In the genomic region with DNA sequence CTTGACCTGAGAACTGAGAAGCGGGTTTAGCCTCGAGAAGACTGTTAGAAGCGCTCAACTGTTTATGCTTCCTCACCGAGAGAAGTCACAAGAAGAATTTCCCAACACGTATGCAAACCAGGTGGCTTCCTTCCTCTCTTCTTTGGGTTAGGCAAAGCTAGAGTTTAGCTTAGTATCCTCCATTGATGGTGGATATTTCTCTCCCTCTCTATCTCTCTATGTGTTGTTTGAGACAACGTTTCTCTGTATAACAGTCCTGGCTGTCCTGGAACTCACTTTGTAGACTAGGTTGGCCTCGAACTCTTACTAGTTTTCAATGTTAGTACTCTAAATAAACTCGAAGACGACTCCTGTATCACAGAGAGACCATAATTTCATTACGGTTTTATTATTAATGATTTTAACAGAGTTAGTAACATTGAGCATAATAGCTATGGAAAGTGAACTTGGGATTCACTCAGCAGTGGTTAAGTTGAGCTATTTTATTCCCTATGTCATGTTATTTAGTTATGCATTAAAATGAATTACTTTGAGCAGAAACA, we compare ENCODE assay signal across 8 mouse cellular contexts. TPM values are rescaled to one million over a fixed set of nuclear protein-coding genes. Genes with fewer than 3 reads are reported as not detected.
DNase-seq lines count a peak whose midpoint lies in the region; ATAC-seq and TF ChIP-seq lines count a peak whose summit lies in the region.

No protein-coding gene starts in this region.

- TF ChIP-seq POLR2A in cortical plate, adult 2 months (IDR thresholded peaks at IDR 0.05; ENCODE audit: extremely low read depth, insufficient read depth, low read length), result no peak

- no peak for DNase-seq in kidney, postnatal 0 days (ENCODE audit: low spot score)
- no peak for DNase-seq in kidney, adult 18-20 months
- no peak for DNase-seq in urinary bladder, adult 2 months (ENCODE audit: low spot score)
- no peak for DNase-seq in urinary bladder, postnatal 14 days (ENCODE audit: low spot score)
- no peak for DNase-seq in thymus, adult 18-20 months

- H3K27me3 ChIP-seq in kidney, postnatal 0 days (ENCODE audit: insufficient read depth, low read length), result no peaks in the 10 kb centered on the region
- H3K27me3 ChIP-seq in hindbrain, embryonic 16.5 days (replicated peaks; ENCODE audit: control insufficient read depth, insufficient read depth, low read length), result no peaks in the 10 kb centered on the region
- no peaks in the 10 kb centered on the region for H3K27me3 ChIP-seq in midbrain, embryonic 15.5 days (replicated peaks)

- no peaks in the 10 kb centered on the region for H3K36me3 ChIP-seq in kidney, postnatal 0 days (ENCODE audit: insufficient read depth, low read length)
- H3K36me3 ChIP-seq in hindbrain, embryonic 16.5 days (ENCODE audit: control insufficient read depth, insufficient read depth, low read length), result no peaks in the 10 kb centered on the region
- no peaks in the 10 kb centered on the region for H3K36me3 ChIP-seq in midbrain, embryonic 15.5 days (replicated peaks)

- H3K4me3 ChIP-seq in kidney, postnatal 0 days (replicated peaks; ENCODE audit: low read depth, low read length), result peak overlapping the region; percentile 90
- peak overlapping the region; percentile 58 for H3K4me3 ChIP-seq in cortical plate, adult 2 months (ENCODE audit: insufficient read depth, low read length)
- H3K4me3 ChIP-seq in hindbrain, embryonic 16.5 days (ENCODE audit: low read length), result peak overlapping the region; percentile 68
- H3K4me3 ChIP-seq in midbrain, embryonic 15.5 days, result peak overlapping the region; percentile 82

- H3K4me2 ChIP-seq in kidney, postnatal 0 days (ENCODE audit: low read length), result peak overlapping the region; percentile 92
- H3K4me2 ChIP-seq in hindbrain, embryonic 16.5 days (ENCODE audit: low read length), result peak overlapping the region; percentile 86
- H3K4me2 ChIP-seq in midbrain, embryonic 15.5 days, result peak overlapping the region; percentile 55

- 0 out of 2 replicates have a peak, but pooled peaks have one; percentile 1 for TF ChIP-seq CTCF in kidney, postnatal 0 days (IDR thresholded peaks at IDR 0.05; ENCODE audit: low read depth)
- no peak for TF ChIP-seq CTCF in cortical plate, adult 2 months (IDR thresholded peaks at IDR 0.05; ENCODE audit: extremely low read depth, insufficient read depth, low read length)

- H3K27ac ChIP-seq in kidney, postnatal 0 days, result no peak overlapping the region
- H3K27ac ChIP-seq in cortical plate, adult 2 months (ENCODE audit: insufficient read depth, low read length), result no peak overlapping the region
- H3K27ac ChIP-seq in hindbrain, embryonic 16.5 days (ENCODE audit: low read depth, low read length), result peak overlapping the region; percentile 93
- H3K27ac ChIP-seq in midbrain, embryonic 15.5 days, result peak overlapping the region; percentile 92

- H3K4me1 ChIP-seq in kidney, postnatal 0 days (replicated peaks; ENCODE audit: insufficient read depth, low read length), result no peaks in the 10 kb centered on the region
- no peaks in the 10 kb centered on the region; the same call in 1 of the 2 replicates for H3K4me1 ChIP-seq in cortical plate, adult 2 months (ENCODE audit: control insufficient read depth, insufficient read depth, low read length)
- peaks cover 20% of the 10 kb centered on the region for H3K4me1 ChIP-seq in hindbrain, embryonic 16.5 days (ENCODE audit: control insufficient read depth, insufficient read depth, low read depth, low read length)
- peaks cover 27% of the 10 kb centered on the region for H3K4me1 ChIP-seq in midbrain, embryonic 15.5 days

- WGBS in kidney, postnatal 0 days, result 27% methylated on average over 10 of the region's 10 CpGs
- WGBS in hindbrain, embryonic 16.5 days, result 28% methylated on average over 10 of the region's 10 CpGs
- WGBS in midbrain, embryonic 15.5 days, result 29% methylated on average over 10 of the region's 10 CpGs

- H3K9ac ChIP-seq in kidney, postnatal 0 days (ENCODE audit: low read depth, low read length), result no peak overlapping the region
- H3K9ac ChIP-seq in hindbrain, embryonic 16.5 days (ENCODE audit: low read depth, low read length), result peak overlapping the region; percentile 96
- peak overlapping the region; percentile 77 for H3K9ac ChIP-seq in midbrain, embryonic 15.5 days

- no peak for ATAC-seq in kidney, postnatal 0 days (replicated peaks; ENCODE audit: low FRiP score, low read depth)
- ATAC-seq in hindbrain, embryonic 16.5 days, result no peak
- ATAC-seq in midbrain, embryonic 15.5 days (replicated peaks), result no peak; the same call in 1 of the 2 replicates

- H3K9me3 ChIP-seq in kidney, postnatal 0 days (replicated peaks; ENCODE audit: low read length), result no peaks in the 10 kb centered on the region
- no peaks in the 10 kb centered on the region for H3K9me3 ChIP-seq in hindbrain, embryonic 16.5 days (ENCODE audit: control insufficient read depth, low read length)
- no peaks in the 10 kb centered on the region for H3K9me3 ChIP-seq in midbrain, embryonic 15.5 days

RNA-seq across cellular contexts. Expression of a gene that starts 0.5 kb away (rescaled TPM):
- 15.3 and 16.9 TPM in 2 replicates for polyA plus RNA-seq in kidney, postnatal 0 days (2015; fragmentation: Nextera tagmentation; extraction: Ambion mirVana)
- 8.6 and 9.0 TPM in 2 replicates for polyA plus RNA-seq in cortical plate, adult 2 months (2012; rRNA removed)
- 24.1 and 24.4 TPM in 2 replicates for polyA plus RNA-seq in hindbrain, embryonic 16.5 days (2015; fragmentation: Nextera tagmentation; extraction: Ambion mirVana)
- polyA plus RNA-seq in midbrain, embryonic 15.5 days (2015; fragmentation: Nextera tagmentation; extraction: Ambion mirVana), result 31.1 and 33.6 TPM in 2 replicates
- polyA plus RNA-seq in urinary bladder, adult 2 months (2012; rRNA removed), result 7.1 and 8.4 TPM in 2 replicates

RNA-seq across cellular contexts. Expression of a gene that starts 38.1 kb away (rescaled TPM):
- polyA plus RNA-seq in kidney, postnatal 0 days (2015; fragmentation: Nextera tagmentation; extraction: Ambion mirVana), result 55.0 and 55.2 TPM in 2 replicates
- polyA plus RNA-seq in cortical plate, adult 2 months (2012; rRNA removed), result 114 and 125 TPM in 2 replicates
- polyA plus RNA-seq in hindbrain, embryonic 16.5 days (2015; fragmentation: Nextera tagmentation; extraction: Ambion mirVana), result 88.3 and 93.2 TPM in 2 replicates
- 81.5 and 95.9 TPM in 2 replicates for polyA plus RNA-seq in midbrain, embryonic 15.5 days (2015; fragmentation: Nextera tagmentation; extraction: Ambion mirVana)
- 11.1 and 12.0 TPM in 2 replicates for polyA plus RNA-seq in urinary bladder, adult 2 months (2012; rRNA removed)

Comparison
In these comparisons a context has a peak if more than half of its experiments do, and no peak if none do; other contexts are left out.
1. H3K27ac ChIP-seq: peak in hindbrain, embryonic 16.5 days (single experiment) and midbrain, embryonic 15.5 days (single experiment); none in kidney, postnatal 0 days (single experiment) and cortical plate, adult 2 months (single experiment).
2. Peak in every context shown above with its lines, with median percentiles within 50 percentile points of each other: H3K4me2 ChIP-seq and H3K4me3 ChIP-seq.